Mouse (Mus musculus) lung, postnatal 25 days (tissue): Measurements from ENCODE around the gene Wfikkn1.

Experiments
- DNase-seq: peaks from one replicate; pipeline ENCODE4 v3.0.0; 2022; ENCODE audit warnings: low spot score

The Wfikkn1 gene

GRCm38 (mm10) chr17:25837076-25837410, 43.6 kb downstream of the Wfikkn1 start, which contains the start of gene Rhbdl1:
Rhbdl1 (minus strand) TSS chr17:25837295.
- DNase-seq, result peak; percentile 43

GRCm38 (mm10) chr17:25836397-25837075, 44.1 kb downstream of the Wfikkn1 start:
- DNase-seq, result no peak

- DNase-seq, result no peak
Observed at GRCm38 (mm10) chr17:25835816-25836215, 44.8 kb downstream of the Wfikkn1 start.

- no peak for DNase-seq
Observed at GRCm38 (mm10) chr17:25835301-25835700, 45.4 kb downstream of the Wfikkn1 start.

GRCm38 (mm10) chr17:25834595-25835222, 45.9 kb downstream of the Wfikkn1 start:
- DNase-seq, result no peak

- peak; percentile 27 for DNase-seq
Observed at GRCm38 (mm10) chr17:25833961-25834594, 46.6 kb downstream of the Wfikkn1 start.

- peak; percentile 91 for DNase-seq
Observed at GRCm38 (mm10) chr17:25833291-25833663, 47.4 kb downstream of the Wfikkn1 start, which contains the start of gene Stub1. Stub1 (minus strand) TSS chr17:25833404.

- DNase-seq, result peak; percentile 100
Observed at GRCm38 (mm10) chr17:25832436-25833290, 48.0 kb downstream of the Wfikkn1 start.

GRCm38 (mm10) chr17:25831451-25832281, 49.0 kb downstream of the Wfikkn1 start:
- no peak for DNase-seq

- no peak for DNase-seq
Observed at GRCm38 (mm10) chr17:25830806-25831431, 49.7 kb downstream of the Wfikkn1 start.

GRCm38 (mm10) chr17:25830200-25830753, 50.4 kb downstream of the Wfikkn1 start:
- no peak for DNase-seq

- no peak for DNase-seq
Observed at GRCm38 (mm10) chr17:25829558-25830017, 51.1 kb downstream of the Wfikkn1 start.

GRCm38 (mm10) chr17:25828712-25829557, 51.7 kb downstream of the Wfikkn1 start, which contains the start of gene Jmjd8:
Jmjd8 (plus strand) TSS chr17:25828867.
- peak; percentile 73 for DNase-seq

GRCm38 (mm10) chr17:25828223-25828594, 52.4 kb downstream of the Wfikkn1 start:
- DNase-seq, result no peak
